Mouse (Mus musculus) myocyte (in vitro differentiated cells): ENCODE measurements around the gene Zmynd11. TPM values are rescaled to one million over a fixed set of nuclear protein-coding genes. Genes with fewer than 3 reads are reported as not detected.

Experiments
- H3K27me3 ChIP-seq: one replicate; pipeline ENCODE4 v1.6.1; 2011; ENCODE audit not compliant: control insufficient read depth, insufficient read depth, insufficient read length
- H3K36me3 ChIP-seq: one replicate; pipeline ENCODE4 v1.6.1; 2011; ENCODE audit not compliant: control insufficient read depth, insufficient read depth
- H3K4me2 ChIP-seq: one replicate; pipeline ENCODE4 v1.6.1; 2011; ENCODE audit warnings: low read depth, control low read depth
- H3K4me3 ChIP-seq: one replicate; pipeline ENCODE4 v1.5.1; 2011; ENCODE audit warnings: mild to moderate bottlenecking, control low read depth, moderate library complexity
- H3K79me2 ChIP-seq: one replicate; pipeline ENCODE4 v1.6.1; 2011; ENCODE audit not compliant: control insufficient read depth, insufficient read depth
- H3ac ChIP-seq: one replicate; pipeline ENCODE4 v1.6.1; 2011; ENCODE audit not compliant: control insufficient read depth, insufficient read length
- CEBPB ChIP-seq: IDR thresholded peaks from 2 replicates; pipeline ENCODE4 v1.6.1; 2011; ENCODE audit warnings: mild to moderate bottlenecking, moderate library complexity; ENCODE audit not compliant: poor library complexity, insufficient read depth, severe bottlenecking
- E2F4 ChIP-seq: IDR thresholded peaks from one replicate; pipeline ENCODE4 v1.6.1; 2011; ENCODE audit warnings: mild to moderate bottlenecking, control low read depth, moderate library complexity; ENCODE audit not compliant: insufficient read depth
- MAX ChIP-seq: IDR thresholded peaks from one replicate; pipeline ENCODE4 v1.6.1; 2011; ENCODE audit warnings: low read depth, mild to moderate bottlenecking, control low read depth
- MYOD1 ChIP-seq, 3 experiments: IDR thresholded peaks; one replicate each; pipeline ENCODE4 v1.6.1; 2011; ENCODE audit warnings: control low read depth in 2 of 3, low read depth in 2 of 3, mild to moderate bottlenecking in 2 of 3, moderate library complexity in 1 of 3; ENCODE audit not compliant: insufficient read length in 2 of 3, control insufficient read depth in 1 of 3
- MYOG ChIP-seq, 3 experiments: IDR thresholded peaks; one replicate each; pipeline ENCODE4 v1.6.1; 2011; ENCODE audit warnings: control low read depth in 2 of 3, low read depth in 2 of 3, mild to moderate bottlenecking in 2 of 3; ENCODE audit not compliant: insufficient read length in 2 of 3, control insufficient read depth in 1 of 3, insufficient read depth in 1 of 3
- POLR2A ChIP-seq: IDR thresholded peaks from one replicate; pipeline ENCODE4 v1.6.1; 2011; ENCODE audit warnings: low read depth, mild to moderate bottlenecking, control low read depth, moderate library complexity; ENCODE audit not compliant: insufficient read length
- POLR2AphosphoS2 ChIP-seq: IDR thresholded peaks from one replicate; pipeline ENCODE4 v1.6.1; 2011; ENCODE audit warnings: low read depth, control low read depth; ENCODE audit not compliant: insufficient read length
- REST ChIP-seq: IDR thresholded peaks from one replicate; pipeline ENCODE4 v1.6.1; 2011; ENCODE audit warnings: mild to moderate bottlenecking, control low read depth, moderate library complexity; ENCODE audit not compliant: insufficient read depth, insufficient read length
- SRF ChIP-seq: IDR thresholded peaks from one replicate; pipeline ENCODE4 v1.6.1; 2011; ENCODE audit warnings: low read depth; ENCODE audit not compliant: control insufficient read depth, insufficient read length
- TCF12 ChIP-seq: IDR thresholded peaks from one replicate; pipeline ENCODE4 v1.6.1; 2011; ENCODE audit warnings: mild to moderate bottlenecking, control low read depth; ENCODE audit not compliant: poor library complexity, insufficient read depth, severe bottlenecking
- TCF3 ChIP-seq: IDR thresholded peaks from one replicate; pipeline ENCODE4 v1.6.1; 2011; ENCODE audit warnings: low read depth, control low read depth; ENCODE audit not compliant: insufficient read length
- USF1 ChIP-seq: IDR thresholded peaks from one replicate; pipeline ENCODE4 v1.6.1; 2011; ENCODE audit warnings: low read depth, mild to moderate bottlenecking, control low read depth, moderate library complexity
- polyA plus RNA-seq: library from polyadenylated mRNA; unstranded; fragments of >200 nt; fragmentation: generic; extraction: Trizol; gene quantifications from one replicate; pipeline ENCODE4 v1.2.1, GENCODE M21; 2012; ENCODE audit warnings: missing spikeins

Zmynd11 gene
- polyA plus RNA-seq, 1 experiment, result 39.1 TPM

DNA sequence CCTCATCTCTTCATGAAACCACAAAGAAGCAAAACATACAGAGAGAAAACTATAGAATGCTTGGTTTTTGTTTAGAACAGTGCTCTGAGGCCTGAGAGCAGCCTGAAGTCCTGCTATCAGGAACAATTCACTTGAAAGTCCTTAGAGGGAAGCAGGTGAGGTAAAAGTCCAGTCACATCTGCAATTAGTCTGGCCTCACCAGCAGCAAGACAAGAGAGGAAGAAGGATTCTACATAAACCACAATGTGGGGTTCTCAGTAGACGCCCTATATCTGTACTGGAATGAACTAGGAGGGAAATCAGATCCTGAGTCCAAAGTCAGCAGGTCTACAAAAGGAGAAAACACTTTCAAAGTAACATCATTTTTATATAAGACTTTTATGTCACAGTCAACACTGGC, 49.9 kb downstream of the Zmynd11 start:
- H3K4me2 ChIP-seq, result no peak overlapping the region
- no peaks in the 10 kb centered on the region for H3K27me3 ChIP-seq
- no peak overlapping the region for H3K4me3 ChIP-seq
- H3ac ChIP-seq, result no peak overlapping the region
- no peak for TF ChIP-seq TCF3
- TF ChIP-seq POLR2AphosphoS2, result no peak
- TF ChIP-seq CEBPB, result no peak
- TF ChIP-seq TCF12, result no peak
- TF ChIP-seq REST, result no peak
- no peak for TF ChIP-seq USF1
- TF ChIP-seq MYOD1 (IDR thresholded peaks at IDR 0.05; ENCODE audit: control insufficient read depth in 1 of 3, insufficient read length in 2 of 3, low read depth in 2 of 3), result no peak
- no peak for TF ChIP-seq SRF
- TF ChIP-seq MYOG (IDR thresholded peaks at IDR 0.05; ENCODE audit: control insufficient read depth in 1 of 3, insufficient read depth in 1 of 3, insufficient read length in 2 of 3, low read depth in 2 of 3), result no peak
- TF ChIP-seq E2F4, result no peak
- no peak for TF ChIP-seq POLR2A
- H3K79me2 ChIP-seq, result no peaks in the 10 kb centered on the region
- peaks cover 24% of the 10 kb centered on the region for H3K36me3 ChIP-seq

DNA sequence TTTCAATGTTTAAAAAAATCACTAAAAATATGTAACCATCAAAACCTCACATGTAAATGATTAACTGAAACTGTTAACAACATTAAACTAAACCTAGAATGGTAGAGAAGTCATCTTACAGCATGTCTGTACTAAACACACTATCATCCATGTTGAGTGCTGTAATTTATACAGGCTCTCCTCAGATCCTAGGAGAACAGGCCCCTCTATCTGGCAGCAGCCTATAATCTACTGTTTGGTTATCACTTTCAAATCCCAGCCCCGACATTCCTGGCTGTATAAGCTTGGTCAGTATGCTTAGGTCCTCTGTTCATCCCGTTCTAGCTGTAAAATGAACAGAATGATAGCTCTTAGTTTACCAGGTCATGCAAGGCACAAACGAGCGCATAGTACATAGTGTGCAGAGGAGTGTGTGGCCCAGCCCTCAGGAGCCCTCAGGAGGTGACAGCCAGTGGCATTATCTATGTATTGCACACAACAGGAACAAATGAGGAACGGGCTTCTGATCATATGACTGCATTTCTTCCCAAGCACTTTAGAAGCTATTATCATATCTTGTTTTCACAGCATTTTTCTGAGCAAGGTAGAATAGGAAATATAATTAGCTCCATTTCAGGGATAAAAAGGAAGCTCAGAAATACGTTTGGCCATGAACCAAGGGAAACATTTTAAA, 51.5 kb downstream of the Zmynd11 start:
- no peaks in the 10 kb centered on the region for H3K79me2 ChIP-seq
- no peak overlapping the region for H3K4me2 ChIP-seq
- H3ac ChIP-seq, result no peak overlapping the region
- no peak overlapping the region for H3K4me3 ChIP-seq
- H3K36me3 ChIP-seq, result peaks cover 20% of the 10 kb centered on the region
- no peaks in the 10 kb centered on the region for H3K27me3 ChIP-seq
- TF ChIP-seq E2F4 (no peak), MYOD1 (IDR thresholded peaks at IDR 0.05; ENCODE audit: control insufficient read depth in 1 of 3, insufficient read length in 2 of 3, low read depth in 2 of 3) (no peak), MYOG (IDR thresholded peaks at IDR 0.05; ENCODE audit: control insufficient read depth in 1 of 3, insufficient read depth in 1 of 3, insufficient read length in 2 of 3, low read depth in 2 of 3) (no peak), USF1 (no peak), MAX (no peak), POLR2A (no peak), REST (no peak)

DNA sequence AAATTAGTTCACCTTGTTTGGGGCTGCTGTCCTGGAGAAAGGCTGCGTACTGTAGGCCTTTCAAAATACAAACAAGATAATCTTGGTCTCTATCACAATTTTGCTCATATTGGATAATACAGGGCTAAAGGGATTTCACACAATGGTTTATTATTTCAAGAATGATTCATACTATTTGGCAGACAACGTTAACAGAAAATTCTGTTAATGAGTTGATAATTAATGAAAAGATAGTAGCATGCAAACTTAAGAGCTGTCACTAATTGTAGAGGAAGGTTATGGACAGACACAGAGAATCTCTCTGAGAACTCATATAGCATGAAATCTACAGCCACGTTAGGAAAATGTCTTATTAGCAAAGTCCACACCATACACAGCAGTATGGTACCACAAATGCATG, 52.2 kb downstream of the Zmynd11 start:
- Histone ChIP-seq H3K36me3 (peaks cover 20% of the 10 kb centered on the region), H3K4me3 (no peak overlapping the region), H3K79me2 (no peaks in the 10 kb centered on the region), H3K27me3 (no peaks in the 10 kb centered on the region), H3K4me2 (no peak overlapping the region), H3ac (no peak overlapping the region)
- TF ChIP-seq POLR2AphosphoS2 (no peak), REST (no peak), MYOG (IDR thresholded peaks at IDR 0.05; ENCODE audit: control insufficient read depth in 1 of 3, insufficient read depth in 1 of 3, insufficient read length in 2 of 3, low read depth in 2 of 3) (no peak), E2F4 (no peak), MAX (no peak), USF1 (no peak), CEBPB (no peak), TCF12 (no peak), POLR2A (no peak), MYOD1 (IDR thresholded peaks at IDR 0.05; ENCODE audit: control insufficient read depth in 1 of 3, insufficient read length in 2 of 3, low read depth in 2 of 3) (no peak)

DNA sequence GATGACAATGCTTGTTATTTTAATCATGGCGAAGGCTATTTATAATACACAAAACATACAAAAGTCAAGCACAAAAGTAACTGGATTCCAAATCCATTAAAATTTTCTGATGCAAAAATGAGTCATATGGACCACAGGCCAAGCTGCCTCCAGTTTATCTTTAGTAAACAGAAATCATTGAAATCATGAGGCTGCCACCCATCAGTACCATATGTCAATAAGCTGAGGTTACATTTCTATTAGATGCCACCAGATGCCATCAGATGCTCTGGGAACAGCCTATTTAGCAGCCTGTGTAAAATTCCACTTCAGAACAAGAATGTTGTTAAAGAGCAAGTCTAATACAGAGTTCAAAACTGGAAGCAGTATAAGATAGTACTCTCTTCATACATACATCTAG, 52.7 kb downstream of the Zmynd11 start:
- no peak overlapping the region for H3K4me3 ChIP-seq
- no peaks in the 10 kb centered on the region for H3K27me3 ChIP-seq
- H3K36me3 ChIP-seq, result peaks cover 20% of the 10 kb centered on the region
- no peak overlapping the region for H3K4me2 ChIP-seq
- TF ChIP-seq TCF12 (no peak), USF1 (no peak)
- H3ac ChIP-seq, result no peak overlapping the region
- H3K79me2 ChIP-seq, result no peaks in the 10 kb centered on the region

DNA sequence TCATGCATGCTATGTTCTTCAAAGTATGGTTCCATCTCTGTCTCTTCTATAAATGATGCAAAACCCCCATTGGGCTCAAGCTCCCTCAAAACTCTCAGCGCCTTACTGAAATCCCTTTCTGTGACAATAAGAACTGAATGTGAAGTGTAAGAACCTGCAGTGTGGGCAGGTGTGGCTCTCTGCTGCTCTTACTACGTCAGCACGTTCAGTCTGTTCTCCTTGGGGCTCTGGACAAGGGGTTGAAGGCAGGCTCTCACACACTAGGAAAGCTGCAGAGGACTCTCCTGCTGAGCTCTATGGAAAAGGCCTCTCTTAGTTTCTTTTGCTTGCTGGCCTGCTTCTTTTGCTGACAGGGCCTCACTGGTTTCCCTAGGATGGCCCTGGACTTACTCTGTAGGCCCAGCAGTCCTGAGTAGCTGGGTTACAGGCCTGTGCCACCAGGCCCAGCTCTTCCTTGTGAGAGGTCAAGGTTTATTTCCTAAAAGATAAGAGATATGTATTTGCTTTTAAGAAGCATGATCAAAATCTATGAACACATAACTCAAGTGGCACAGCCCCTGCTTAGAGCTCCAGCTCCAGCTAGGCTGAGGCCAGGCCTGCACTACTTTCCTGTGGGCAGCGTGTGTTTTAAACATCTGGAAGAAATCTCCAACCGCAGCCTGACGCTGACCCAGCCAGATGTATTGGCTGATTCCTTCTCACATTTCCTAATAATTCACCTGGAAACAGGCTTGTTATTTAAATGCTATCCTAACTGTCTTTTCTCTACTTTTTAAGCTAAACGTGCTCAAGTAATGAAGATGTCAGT, 56.5 kb downstream of the Zmynd11 start:
- TF ChIP-seq REST (no peak), CEBPB (no peak), USF1 (no peak), POLR2AphosphoS2 (no peak), E2F4 (no peak)
- Histone ChIP-seq H3K36me3 (peaks cover 15% of the 10 kb centered on the region), H3K4me2 (no peak overlapping the region), H3K4me3 (no peak overlapping the region), H3K79me2 (no peaks in the 10 kb centered on the region), H3ac (no peak overlapping the region), H3K27me3 (no peaks in the 10 kb centered on the region)
